Mouse (Mus musculus): ENCODE measurements around the gene Rnf39. TPM values are rescaled to one million over a fixed set of nuclear protein-coding genes. Genes with fewer than 3 reads are reported as not detected.
A peak's percentile ranks its signal among the peaks of the same experiment; 100 is the strongest.

Gene Rnf39
- polyA plus RNA-seq, 1 experiment from 2014 or later = 1.3 TPM

DNA sequence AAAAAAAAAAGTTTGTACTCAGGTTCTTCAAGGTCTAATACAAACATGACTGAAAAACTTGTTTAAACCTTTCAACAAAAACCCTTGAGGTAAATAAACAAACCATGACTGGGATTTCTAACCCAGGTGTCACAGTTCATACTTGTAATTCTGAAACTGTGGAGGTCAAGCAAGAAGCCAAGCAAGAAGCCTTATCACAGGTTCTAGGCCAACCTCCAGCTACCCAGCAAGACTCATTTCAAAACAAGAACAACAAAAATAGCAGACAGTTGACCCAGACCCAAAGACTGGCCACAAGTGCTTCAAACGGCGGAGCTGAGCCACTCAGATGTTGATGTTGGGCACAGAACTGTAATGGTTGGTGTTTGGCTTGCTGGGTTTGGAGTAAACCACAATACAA is 51.8 kb downstream of the Rnf39 start:
- H3K27me3 ChIP-seq = peaks cover 11% of the 10 kb centered on the region
- no peak overlapping the region for H3K4me2 ChIP-seq
- no peaks in the 10 kb centered on the region for H3K9me3 ChIP-seq
- H3K9ac ChIP-seq = no peak overlapping the region
- no peaks in the 10 kb centered on the region for H3K36me3 ChIP-seq
- no peak for ATAC-seq (ENCODE audit: low FRiP score)
- 90% methylated on average over 2 of the region's 2 CpGs for WGBS
- H3K4me3 ChIP-seq = no peak overlapping the region
- H3K27ac ChIP-seq = no peak overlapping the region
- no peaks in the 10 kb centered on the region for H3K4me1 ChIP-seq (replicated peaks)

- 51% methylated on average over 3 of the region's 3 CpGs for WGBS
- no peaks in the 10 kb centered on the region for H3K36me3 ChIP-seq
Measured at GRCm38 (mm10) chr17:36995448-36995847, 52.7 kb downstream of the Rnf39 start.

GRCm38 (mm10) chr17:36997033-36997735 is 54.5 kb downstream of the Rnf39 start:
- Histone ChIP-seq H3K9ac (no peak overlapping the region), H3K4me1 (replicated peaks) (no peaks in the 10 kb centered on the region), H3K4me3 (no peak overlapping the region), H3K9me3 (no peaks in the 10 kb centered on the region), H3K4me2 (no peak overlapping the region), H3K36me3 (no peaks in the 10 kb centered on the region), H3K27ac (no peak overlapping the region), H3K27me3 (no peaks in the 10 kb centered on the region)
- ATAC-seq (ENCODE audit: low FRiP score) = peak; percentile 65; the same call in 1 of the 2 replicates
- WGBS = 35% methylated on average over 7 of the region's 7 CpGs

More at GRCm38 (mm10) chr17:36995448-36995847, 52.7 kb downstream of the Rnf39 start:
- H3K9me3 ChIP-seq = no peaks in the 10 kb centered on the region
- H3K9ac ChIP-seq = no peak overlapping the region
- H3K27me3 ChIP-seq = peaks cover 7% of the 10 kb centered on the region; the same call in 1 of the 2 replicates
- no peaks in the 10 kb centered on the region for H3K4me1 ChIP-seq (replicated peaks)
- no peak overlapping the region for H3K4me2 ChIP-seq
- no peak overlapping the region for H3K27ac ChIP-seq
- no peak for ATAC-seq (ENCODE audit: low FRiP score)
- H3K4me3 ChIP-seq = no peak overlapping the region

Other genes starting within 250 kb of the Rnf39 start
- gene H2-M10.5, start 170.0 kb upstream of the Rnf39 start, polyA plus RNA-seq (2015; fragmentation: Nextera tagmentation; extraction: Ambion mirVana) = not detected in 2 replicates
- gene H2-M10.6, start 130.7 kb upstream of the Rnf39 start, polyA plus RNA-seq (2015; fragmentation: Nextera tagmentation; extraction: Ambion mirVana) = not detected in 2 replicates
- 48.7 and 49.1 TPM in 2 replicates for gene Trim26, start 105.8 kb upstream of the Rnf39 start, polyA plus RNA-seq (2015; fragmentation: Nextera tagmentation; extraction: Ambion mirVana)
- gene Trim15, start 75.7 kb upstream of the Rnf39 start, polyA plus RNA-seq (2015; fragmentation: Nextera tagmentation; extraction: Ambion mirVana) = 0.40 and 0.52 TPM in 2 replicates
- gene Trim10, start 73.3 kb upstream of the Rnf39 start, polyA plus RNA-seq (2015; fragmentation: Nextera tagmentation; extraction: Ambion mirVana) = 1.3 and 1.8 TPM in 2 replicates
- gene Trim40, start 52.8 kb upstream of the Rnf39 start, polyA plus RNA-seq (2015; fragmentation: Nextera tagmentation; extraction: Ambion mirVana) = not detected in 2 replicates
- gene Trim31, start 44.8 kb upstream of the Rnf39 start, polyA plus RNA-seq (2015; fragmentation: Nextera tagmentation; extraction: Ambion mirVana) = not detected in 2 replicates
- gene Ppp1r11, start 8.8 kb downstream of the Rnf39 start, polyA plus RNA-seq (2015; fragmentation: Nextera tagmentation; extraction: Ambion mirVana) = 163 and 169 TPM in 2 replicates
- gene Znrd1, start 15.6 kb downstream of the Rnf39 start, polyA plus RNA-seq (2015; fragmentation: Nextera tagmentation; extraction: Ambion mirVana) = 66.4 and 67.7 TPM in 2 replicates
- gene Znrd1as, start 15.7 kb downstream of the Rnf39 start, polyA plus RNA-seq (2015; fragmentation: Nextera tagmentation; extraction: Ambion mirVana) = 5.7 and 6.3 TPM in 2 replicates
- 0.47 TPM in 1 of 2 replicates, not detected in the other for gene 2410137M14Rik, start 38.3 kb downstream of the Rnf39 start, polyA plus RNA-seq (2015; fragmentation: Nextera tagmentation; extraction: Ambion mirVana)
- 2.7 and 2.8 TPM in 2 replicates for gene H2-M5, start 46.6 kb downstream of the Rnf39 start, polyA plus RNA-seq (2015; fragmentation: Nextera tagmentation; extraction: Ambion mirVana)
- gene Zfp57, start 58.2 kb downstream of the Rnf39 start, polyA plus RNA-seq (2015; fragmentation: Nextera tagmentation; extraction: Ambion mirVana) = 270 and 287 TPM in 2 replicates
- 1.3 and 2.1 TPM in 2 replicates for gene Mog, start 80.5 kb downstream of the Rnf39 start, polyA plus RNA-seq (2015; fragmentation: Nextera tagmentation; extraction: Ambion mirVana)
- gene Gabbr1, start 103.0 kb downstream of the Rnf39 start, polyA plus RNA-seq (2015; fragmentation: Nextera tagmentation; extraction: Ambion mirVana) = 55.6 and 57.0 TPM in 2 replicates
- gene Olfr90, start 145.6 kb downstream of the Rnf39 start, polyA plus RNA-seq (2015; fragmentation: Nextera tagmentation; extraction: Ambion mirVana) = not detected in 2 replicates
- not detected in 2 replicates for gene Olfr91, start 155.4 kb downstream of the Rnf39 start, polyA plus RNA-seq (2015; fragmentation: Nextera tagmentation; extraction: Ambion mirVana)
- not detected in 2 replicates for gene Olfr92, start 177.2 kb downstream of the Rnf39 start, polyA plus RNA-seq (2015; fragmentation: Nextera tagmentation; extraction: Ambion mirVana)
- not detected in 2 replicates for gene Olfr93, start 218.6 kb downstream of the Rnf39 start, polyA plus RNA-seq (2015; fragmentation: Nextera tagmentation; extraction: Ambion mirVana)